Mouse (Mus musculus) hindlimb bud, embryonic 11.5 days (tissue): ENCODE measurements around the gene Ube2l6.

Experiments
- DNase-seq: peaks from one replicate; pipeline ENCODE4 v3.0.0-alpha.2; 2012; ENCODE audit warnings: low read depth, low spot score; ENCODE audit errors: extremely low spot score

The Ube2l6 gene

DNA sequence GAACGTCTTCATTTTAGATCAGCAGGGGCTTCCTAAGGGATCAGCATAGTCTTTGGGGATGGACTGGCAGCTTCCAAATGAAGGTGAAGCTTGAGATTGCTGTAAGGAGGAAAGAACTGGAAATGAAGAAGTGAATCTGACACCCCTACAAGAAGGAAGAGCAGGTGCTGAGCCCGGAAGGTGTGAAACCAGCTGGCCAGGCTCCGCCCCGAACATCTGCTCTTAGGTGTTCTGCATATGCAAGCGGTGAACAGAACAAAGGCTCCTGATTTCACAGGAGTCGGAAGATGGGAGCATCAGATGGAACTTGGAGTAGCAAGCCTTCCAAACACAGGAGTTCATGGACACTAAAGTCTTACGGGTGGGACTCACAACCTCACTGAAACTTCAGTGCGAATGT lies 38.5 kb downstream of the Ube2l6 start:
- DNase-seq, result no peak

DNA sequence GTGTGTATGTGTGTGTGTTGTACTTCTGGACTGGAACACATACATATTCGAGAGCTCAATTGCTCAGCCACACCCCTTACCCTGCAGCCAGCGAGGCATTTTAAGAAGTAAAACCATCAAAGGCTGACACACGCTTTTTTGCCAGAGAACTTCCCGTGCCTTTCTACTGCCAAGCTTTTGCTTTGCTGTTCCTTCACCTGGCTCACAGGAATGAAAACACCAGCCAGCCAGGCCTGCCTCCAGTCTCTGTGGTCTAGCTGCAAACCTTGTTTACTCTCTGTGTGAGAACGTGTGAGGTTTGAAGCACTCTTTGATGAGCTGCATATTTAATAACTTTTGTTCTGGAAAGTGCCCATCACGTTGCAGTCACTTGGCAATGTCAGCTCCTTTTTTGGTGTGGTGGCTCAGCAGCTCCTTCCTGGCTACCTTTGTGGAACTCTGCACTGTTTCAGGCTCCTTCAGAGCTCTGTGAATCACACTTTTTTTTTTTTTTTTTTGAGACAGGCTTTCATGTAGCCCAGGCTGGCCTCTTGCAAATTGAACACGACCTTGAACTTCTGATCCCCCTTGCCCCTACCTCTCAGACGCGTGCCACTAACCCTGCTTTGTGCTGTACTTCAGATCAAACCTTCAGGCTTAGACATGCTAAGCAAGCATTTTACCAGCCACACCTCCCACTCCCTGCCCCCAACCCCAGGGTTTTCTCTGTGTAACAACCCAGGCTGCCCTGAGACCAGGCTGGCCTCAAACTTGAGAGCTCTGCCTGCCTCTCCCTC lies 39.4 kb downstream of the Ube2l6 start:
- DNase-seq, result no peak

DNA sequence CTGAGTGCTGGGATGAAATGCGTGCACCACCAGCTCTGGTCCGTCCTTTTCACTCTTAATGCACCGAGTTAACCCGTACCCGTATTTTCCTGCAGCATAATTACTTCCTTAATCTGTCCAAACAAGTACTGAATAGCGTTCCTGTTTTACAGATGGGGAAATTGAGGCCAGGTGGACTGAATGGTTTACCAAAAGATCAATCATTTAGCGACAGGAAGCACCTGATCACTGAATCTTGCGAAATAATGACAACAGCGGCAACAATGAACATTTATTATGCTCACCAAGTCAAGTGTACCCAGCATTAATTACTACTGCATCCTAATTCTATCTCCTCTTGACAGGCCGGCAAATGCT lies 39.9 kb downstream of the Ube2l6 start, which contains the start of gene Slc43a1:
Gene Slc43a1 (plus strand): TSS at position 258 of the 357 bp plus-strand sequence.
- no peak for DNase-seq

DNA sequence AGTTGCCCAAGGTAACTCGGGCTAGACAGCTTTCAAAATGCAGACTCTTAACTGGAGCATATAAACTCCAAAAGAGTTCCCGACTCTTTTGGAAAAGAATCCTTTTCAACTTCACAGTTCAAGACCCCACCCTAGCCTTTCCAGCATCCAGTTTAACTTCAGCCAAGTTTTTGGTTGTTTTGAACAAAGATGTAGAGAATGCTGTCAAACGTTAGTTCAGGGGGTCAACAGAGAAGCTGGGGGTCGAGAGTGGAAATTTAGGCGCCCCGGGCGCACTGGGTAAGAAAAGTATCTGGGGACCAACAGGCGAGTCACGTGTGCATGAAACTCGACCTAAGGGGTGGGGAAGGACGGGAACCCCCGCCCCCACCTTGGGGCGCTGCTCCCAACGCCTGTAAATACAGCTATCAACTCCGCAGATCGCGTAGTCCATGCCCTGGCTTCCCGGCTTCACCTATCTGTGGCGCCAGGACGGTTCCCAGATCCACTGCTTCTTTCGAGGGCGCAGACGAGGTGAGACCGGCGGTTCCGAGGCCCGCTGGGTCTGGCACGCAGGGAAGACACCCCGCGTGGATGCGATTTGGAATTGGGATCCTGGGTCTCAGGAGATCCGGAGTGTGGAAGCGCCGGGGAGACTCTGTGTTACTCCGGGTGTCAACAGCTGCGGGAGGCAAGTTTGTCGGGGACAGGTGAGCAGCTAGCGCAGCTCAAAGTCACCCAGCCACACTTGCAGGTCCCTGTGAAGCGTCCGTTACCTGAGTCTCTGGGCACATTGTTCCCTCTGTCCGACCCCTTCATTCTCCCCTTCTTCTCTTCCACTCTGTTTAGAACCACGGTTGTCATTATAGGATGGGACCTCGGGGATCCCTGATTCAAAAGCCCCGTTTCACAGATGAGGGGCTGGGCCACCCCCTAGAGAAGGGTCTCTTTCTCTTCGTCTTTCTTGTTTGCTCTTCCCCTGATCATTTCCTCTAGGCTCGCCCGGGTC lies 40.7 kb downstream of the Ube2l6 start:
- DNase-seq, result no peak

DNA sequence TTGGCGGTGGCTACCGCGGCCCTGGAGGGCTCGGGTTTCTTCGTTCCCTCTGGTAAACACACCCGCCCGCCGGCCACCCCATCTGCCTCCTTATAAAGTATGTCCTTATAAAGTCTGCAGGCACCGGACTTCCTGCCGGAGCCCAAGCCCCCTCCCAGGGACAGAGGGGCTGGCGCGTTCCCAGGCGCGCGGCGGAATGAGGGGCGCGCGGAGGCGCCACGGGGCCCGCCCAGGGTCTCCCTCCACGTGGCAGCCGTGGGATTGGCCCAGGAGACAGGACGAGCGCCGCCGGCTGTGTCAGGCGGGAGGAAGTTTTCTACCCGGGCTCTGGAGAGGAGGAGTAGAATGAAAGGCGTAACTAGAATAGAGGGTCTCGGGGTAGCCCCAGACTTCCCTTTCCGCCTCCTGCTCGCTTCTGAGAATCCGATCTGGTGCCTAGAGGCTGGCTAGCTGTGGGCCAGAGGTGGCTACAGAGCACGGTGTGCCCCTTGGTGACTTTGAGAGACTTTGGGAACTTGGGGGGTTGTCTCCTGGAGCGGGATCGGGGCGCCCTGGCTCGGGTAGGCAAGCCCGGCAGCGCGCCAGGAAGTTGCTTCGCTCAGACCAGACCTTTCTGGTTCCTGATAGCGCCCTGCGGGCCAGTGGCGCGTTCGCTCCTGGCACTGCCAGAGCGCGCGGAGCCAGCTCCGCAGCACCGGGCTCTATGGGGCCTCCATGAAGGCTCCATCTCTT lies 41.6 kb downstream of the Ube2l6 start:
- DNase-seq, result no peak

DNA sequence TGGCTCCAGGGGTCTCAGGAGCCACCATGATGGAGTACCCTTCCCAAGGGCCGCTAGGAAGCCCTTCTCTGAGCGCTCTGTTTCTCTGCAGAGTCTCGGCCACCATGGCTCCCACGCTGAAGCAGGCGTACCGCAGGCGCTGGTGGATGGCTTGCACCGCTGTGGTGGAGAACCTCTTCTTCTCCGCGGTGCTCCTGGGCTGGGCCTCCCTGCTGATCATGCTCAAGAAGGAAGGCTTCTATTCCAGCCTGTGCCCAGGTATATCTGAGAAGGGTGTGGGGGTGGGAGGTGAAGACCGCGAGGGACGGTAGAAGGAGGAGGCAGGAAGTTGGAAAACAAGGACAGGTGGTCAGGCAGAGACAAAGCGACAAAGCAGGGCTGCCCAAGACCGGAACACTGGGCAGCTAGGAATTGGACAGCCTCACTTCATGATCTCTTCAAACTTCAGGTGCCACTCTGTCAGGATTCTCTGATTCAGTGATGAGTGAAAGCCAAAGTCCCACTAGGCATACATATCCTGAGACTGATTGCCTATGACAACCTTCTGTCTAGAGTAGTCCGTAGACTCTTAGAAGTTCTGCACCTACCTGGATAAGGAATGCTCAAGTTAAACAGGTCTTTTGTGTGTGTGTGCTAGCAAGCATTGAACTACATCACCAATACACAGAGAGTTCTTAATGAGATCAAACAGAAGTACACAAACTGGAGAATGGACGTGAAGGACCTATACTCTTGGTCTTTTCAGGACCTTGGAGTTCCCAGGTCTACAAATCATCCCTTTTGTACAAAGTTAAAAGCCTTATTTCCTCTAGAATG lies 42.3 kb downstream of the Ube2l6 start:
- no peak for DNase-seq

DNA sequence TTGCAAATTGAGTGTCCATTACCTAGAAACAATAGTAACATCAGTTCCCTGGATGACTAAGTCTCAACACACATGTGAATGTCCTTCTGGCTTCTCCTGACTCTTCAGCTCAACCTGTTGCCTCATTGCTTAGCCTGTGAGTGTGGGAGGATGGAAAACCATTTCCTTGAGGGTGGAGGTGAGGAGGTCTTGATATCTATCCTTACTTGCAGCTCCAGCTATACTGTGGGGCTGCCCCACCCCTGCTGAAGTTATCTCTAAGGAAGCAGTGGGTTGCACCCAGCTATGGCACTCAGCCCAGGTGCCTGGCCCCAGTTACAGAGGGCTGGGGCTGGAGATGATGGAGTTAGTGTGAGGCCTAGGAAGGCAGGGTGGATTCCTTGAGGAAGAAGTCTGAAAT lies 43.3 kb downstream of the Ube2l6 start:
- DNase-seq, result no peak

DNA sequence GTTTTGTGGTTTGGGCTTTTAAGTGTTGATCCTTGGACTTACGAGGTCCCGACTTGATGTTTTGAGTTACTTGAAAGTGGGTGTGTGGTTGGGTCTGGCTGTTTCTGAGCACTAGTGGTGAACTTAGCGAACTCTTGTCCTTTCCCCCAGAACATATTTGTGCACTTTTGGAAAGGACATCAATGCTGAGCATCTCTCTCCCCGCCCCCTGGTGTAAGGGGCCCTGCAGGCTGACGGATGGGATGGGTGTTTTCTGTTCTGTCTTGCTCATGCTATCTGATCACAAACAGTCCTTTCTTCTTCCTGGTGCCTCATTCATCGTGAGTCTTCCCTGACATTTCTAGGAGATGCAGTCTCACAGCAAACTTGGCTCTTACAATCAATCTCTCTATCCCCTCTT lies 45.0 kb downstream of the Ube2l6 start:
- no peak for DNase-seq

DNA sequence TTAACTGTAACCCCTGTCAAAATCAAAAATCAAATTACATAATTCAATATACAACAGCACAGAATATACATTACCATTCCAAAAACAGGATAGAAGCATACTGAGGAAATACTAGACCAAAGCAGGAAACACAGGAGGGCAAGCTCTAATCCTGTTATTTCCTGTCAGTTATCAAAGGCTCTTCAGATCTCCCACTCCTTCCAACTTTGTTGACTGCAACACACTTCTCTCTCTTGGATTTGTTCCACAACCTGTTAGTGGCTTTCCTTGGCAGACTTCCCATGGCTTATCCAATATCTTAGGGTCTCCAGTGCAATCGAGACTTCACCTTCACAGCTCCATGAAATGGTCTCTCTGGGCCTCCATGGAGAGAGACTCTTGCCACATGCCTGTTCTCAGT lies 46.6 kb downstream of the Ube2l6 start:
- no peak for DNase-seq

DNA sequence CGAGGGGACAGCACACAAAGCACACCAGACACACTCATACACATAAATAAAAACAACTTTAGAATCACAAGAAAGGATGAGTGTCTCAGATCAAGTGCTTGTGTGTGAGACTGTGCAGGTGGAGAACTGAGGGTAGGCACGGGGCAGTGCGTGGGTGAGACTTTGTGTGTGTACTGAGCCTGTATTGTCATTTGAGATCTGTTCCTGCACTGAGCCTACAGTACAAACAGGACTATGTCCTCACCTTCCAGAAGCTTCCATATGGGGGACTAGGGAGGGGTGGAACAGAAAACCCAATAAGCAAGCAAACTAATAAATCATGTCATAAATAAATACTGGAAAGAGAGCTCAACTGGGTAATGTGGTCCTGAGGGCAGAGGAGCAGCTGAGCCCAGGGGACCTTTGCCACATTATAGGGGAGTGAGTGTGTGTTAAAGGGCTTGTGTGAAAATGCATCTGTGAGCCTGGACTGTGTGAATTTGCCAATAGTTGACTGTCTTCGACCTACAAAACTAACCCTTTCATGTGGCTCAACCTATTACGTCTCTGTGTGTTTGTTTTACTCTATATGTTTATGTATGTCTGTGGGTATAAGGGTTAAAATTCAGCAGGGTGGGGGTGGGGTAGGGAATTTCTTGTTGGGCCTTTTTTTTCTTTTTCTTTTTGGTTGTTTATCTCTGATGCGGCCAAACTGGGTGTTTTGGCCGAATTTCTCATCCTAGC lies 51.9 kb downstream of the Ube2l6 start:
- no peak for DNase-seq

DNA sequence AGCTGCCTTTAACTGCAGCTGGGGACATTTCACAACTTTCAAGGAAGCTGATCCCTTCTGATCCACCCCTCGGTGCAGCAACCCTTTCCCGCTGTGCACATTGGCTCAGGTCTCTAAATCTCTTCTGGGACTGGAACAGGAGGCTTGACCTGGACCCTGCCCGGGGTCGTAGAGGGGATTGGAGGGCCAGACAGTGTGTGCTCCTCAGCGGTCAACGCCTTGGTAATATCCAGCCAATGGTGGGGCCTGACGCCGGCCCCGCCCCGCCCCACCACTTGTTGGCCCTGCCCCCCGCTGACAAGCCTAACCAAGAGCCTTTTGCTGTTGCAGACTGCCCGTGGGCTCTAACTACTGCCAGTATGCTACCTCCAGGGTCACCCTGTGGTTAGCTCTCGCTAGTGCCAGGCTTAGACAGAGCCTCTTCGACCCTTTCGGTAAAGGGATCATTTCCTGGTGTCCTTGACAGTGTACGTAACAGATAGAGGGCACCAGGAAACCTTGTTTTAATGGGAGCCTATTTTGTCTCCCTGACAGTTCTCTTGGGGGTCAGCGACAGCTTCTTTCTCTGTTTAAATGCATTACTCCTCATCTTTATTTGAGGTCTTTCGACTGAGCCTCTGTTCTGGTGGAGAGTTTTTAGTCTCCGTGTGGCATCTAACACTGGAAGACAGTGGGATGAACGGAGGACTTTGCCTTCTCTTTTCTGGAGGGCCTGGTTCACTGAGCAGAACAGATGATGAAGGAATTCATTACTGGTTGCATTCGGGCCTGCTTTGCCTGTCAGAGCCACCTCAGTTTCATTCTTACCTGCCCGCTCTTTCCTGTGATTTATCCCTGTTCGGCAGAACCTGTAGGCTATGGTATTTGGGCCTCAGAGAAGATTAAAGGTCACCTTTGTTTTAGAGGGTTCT lies 52.8 kb downstream of the Ube2l6 start:
- no peak for DNase-seq

DNA sequence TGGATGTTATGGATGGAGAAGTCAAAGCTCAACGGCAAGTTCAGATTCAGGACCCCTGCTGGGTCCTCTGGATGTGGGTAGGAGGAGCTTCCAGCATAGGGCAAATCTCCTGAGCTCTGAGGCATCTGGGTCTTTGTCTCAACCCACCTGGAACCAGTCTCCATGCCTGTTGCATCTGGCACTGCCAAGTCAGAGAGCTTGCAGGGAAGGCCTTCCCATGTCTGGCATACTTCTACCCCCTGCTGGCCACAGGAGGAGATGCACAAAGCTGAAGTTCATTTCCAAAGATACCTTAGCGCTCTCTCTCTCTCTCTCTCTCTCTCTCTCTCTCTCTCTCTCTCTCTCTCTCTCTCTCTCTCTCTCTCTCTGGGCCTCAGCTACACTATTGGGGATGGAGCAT lies 57.1 kb downstream of the Ube2l6 start:
- no peak for DNase-seq

DNA sequence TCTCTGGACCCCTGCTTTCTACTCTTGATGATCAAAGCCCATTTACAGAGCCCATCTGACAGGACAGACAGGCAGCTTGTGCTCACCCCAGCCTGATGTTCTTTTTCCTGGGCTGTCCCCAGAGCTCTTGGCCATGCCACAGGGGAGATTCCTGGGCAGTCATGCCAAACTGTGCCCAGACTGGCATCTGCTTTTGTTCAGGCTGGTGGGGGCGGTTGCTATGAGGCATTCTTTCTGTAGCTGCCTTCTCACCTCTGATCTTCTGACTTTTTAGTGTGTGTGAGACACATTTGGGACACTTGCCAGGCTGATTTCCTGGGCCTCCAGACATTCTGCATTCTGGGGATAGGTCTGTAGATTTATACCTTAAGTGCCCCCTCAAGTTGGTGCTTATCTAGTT lies 59.9 kb downstream of the Ube2l6 start:
- no peak for DNase-seq
